Mouse (Mus musculus) embryonic facial prominence, embryonic 14.5 days (tissue): ENCODE results near the gene Pfkp. TPM values are rescaled to one million over a fixed set of nuclear protein-coding genes. Genes with fewer than 3 reads are reported as not detected.
A peak's percentile ranks its signal among the peaks of the same experiment; 100 is the strongest.

ENCODE experiments used
- ATAC-seq: fragments of 200-750 bp; cut with Nextera tagmentation; 2 replicates; pipeline ENCODE4 v1.8.0; 2017; ENCODE audit warnings: low read depth, moderate number of reproducible peaks, moderate TSS enrichment
- DNase-seq: peaks from one replicate; pipeline ENCODE4 v3.0.0-alpha.2; 2015; ENCODE audit warnings: low spot score
- H3K27ac ChIP-seq: fragments of 300-500 bp; sonication (generic); replicated peaks from 2 replicates; pipeline ENCODE4 v1.5.1; 2014; ENCODE audit warnings: low read depth, mild to moderate bottlenecking, low read length, moderate library complexity
- H3K27me3 ChIP-seq: fragments of 300-500 bp; sonication (generic); replicated peaks from 2 replicates; pipeline ENCODE4 v1.6.1; 2014; ENCODE audit warnings: low read length; ENCODE audit not compliant: control insufficient read depth, insufficient read depth
- H3K36me3 ChIP-seq: fragments of 300-500 bp; sonication (generic); 2 replicates; pipeline ENCODE4 v1.6.1; 2014; ENCODE audit warnings: low read length, mixed read lengths; ENCODE audit not compliant: control insufficient read depth, insufficient read depth
- H3K4me1 ChIP-seq: fragments of 300-500 bp; sonication (generic); 2 replicates; pipeline ENCODE4 v1.6.1; 2014; ENCODE audit warnings: antibody characterized with exemption, low read length; ENCODE audit not compliant: control insufficient read depth, insufficient read depth
- H3K4me2 ChIP-seq: fragments of 300-500 bp; sonication (generic); 2 replicates; pipeline ENCODE4 v1.6.1; 2014; ENCODE audit warnings: low read depth, mild to moderate bottlenecking, low read length, moderate library complexity, mixed read lengths
- H3K4me3 ChIP-seq: fragments of 300-500 bp; sonication (generic); 2 replicates; pipeline ENCODE4 v1.5.1; 2014; ENCODE audit warnings: low read depth, mild to moderate bottlenecking, low read length
- H3K9ac ChIP-seq: fragments of 300-500 bp; sonication (generic); 2 replicates; pipeline ENCODE4 v1.6.1; 2014; ENCODE audit warnings: low read depth, mild to moderate bottlenecking, low read length, moderate library complexity, mixed read lengths
- H3K9me3 ChIP-seq: fragments of 300-500 bp; sonication (generic); 2 replicates; pipeline ENCODE4 v1.6.1; 2016; ENCODE audit warnings: low read length; ENCODE audit not compliant: control insufficient read depth
- WGBS: fragments of 180-500 bp; shearing (Covaris S2); extraction: QIAGEN DNeasy Blood & Tissue Kit; methylation state at CpG from one replicate; pipeline ENCODE4 v1.1.7; 2014; 5-methylcytosine and 5-hydroxymethylcytosine counted together
- polyA plus RNA-seq: library from polyadenylated mRNA; unstranded; fragments of >200 nt; fragmentation: Nextera tagmentation; extraction: Ambion mirVana; gene quantifications from 2 replicates; pipeline ENCODE4 v1.2.1, GENCODE M21; 2014

Gene Pfkp
- polyA plus RNA-seq, result 27.7 and 28.6 TPM in 2 replicates

- ATAC-seq, result peak; percentile 96
- Histone ChIP-seq H3K4me1 (peaks cover 4% of the 10 kb centered on the region; the same call in 1 of the 2 replicates), H3K4me3 (peak within 1 kb of the TSS; percentile 44), H3K27me3 (no peaks in the 10 kb centered on the region), H3K36me3 (no peaks in the 10 kb centered on the region), H3K9me3 (no peaks in the 10 kb centered on the region), H3K27ac (no peak within 1 kb of the TSS), H3K9ac (peak within 1 kb of the TSS; percentile 60), H3K4me2 (peak within 1 kb of the TSS; percentile 97)
- 3% methylated on average over 29 of the region's 34 CpGs for WGBS
- peak; percentile 94 for DNase-seq
Observed at GRCm38 (mm10) chr13:6648669-6649233, at the start of gene Pfkp. Gene Pfkp (minus strand): TSS chr13:6648777.

- WGBS, result 78% methylated on average over 3 of the region's 3 CpGs
- ATAC-seq (no peak), DNase-seq (no peak)
- Histone ChIP-seq H3K27me3 (no peaks in the 10 kb centered on the region), H3K4me1 (no peaks in the 10 kb centered on the region), H3K4me2 (no peak overlapping the region), H3K36me3 (no peaks in the 10 kb centered on the region), H3K27ac (no peak overlapping the region), H3K9me3 (no peaks in the 10 kb centered on the region), H3K4me3 (no peak overlapping the region), H3K9ac (no peak overlapping the region)
Observed at GRCm38 (mm10) chr13:6690607-6691006, 42.0 kb upstream of the Pfkp start.

- H3K27me3 ChIP-seq, result no peaks in the 10 kb centered on the region
- DNase-seq, result no peak
- H3K36me3 ChIP-seq, result no peaks in the 10 kb centered on the region
- no peak overlapping the region for H3K27ac ChIP-seq
- no peak for ATAC-seq
- no peak overlapping the region for H3K4me3 ChIP-seq
- no peak overlapping the region for H3K9ac ChIP-seq
- H3K9me3 ChIP-seq, result no peaks in the 10 kb centered on the region
- 72% methylated on average over 4 of the region's 4 CpGs for WGBS
- no peak overlapping the region for H3K4me2 ChIP-seq
- no peaks in the 10 kb centered on the region for H3K4me1 ChIP-seq
Observed at GRCm38 (mm10) chr13:6689962-6690361, 41.4 kb upstream of the Pfkp start.

GRCm38 (mm10) chr13:6688790-6689433 is 40.3 kb upstream of the Pfkp start:
- DNase-seq, result peak; percentile 81

DNA sequence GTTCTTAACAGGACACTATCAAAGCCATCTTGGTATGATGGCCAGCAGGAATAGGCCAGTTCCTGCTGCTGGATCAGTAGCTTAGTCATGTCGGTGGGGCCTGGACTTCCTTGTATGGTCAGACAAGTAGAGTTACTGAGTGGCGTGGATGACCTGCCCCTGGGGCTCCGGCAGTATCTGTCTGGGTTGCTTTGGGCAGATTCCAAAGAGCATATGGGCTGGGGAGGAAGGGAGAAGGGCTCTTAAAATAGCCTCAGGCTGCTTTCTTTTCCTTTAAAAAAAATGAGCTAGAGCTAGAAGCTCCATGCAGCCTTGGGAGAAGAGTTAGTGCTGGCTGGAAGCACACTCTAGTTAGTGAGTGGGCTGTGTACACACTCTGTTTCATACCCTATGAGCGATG is 18.3 kb upstream of the Pfkp start:
- no peak overlapping the region for H3K4me3 ChIP-seq
- no peak overlapping the region for H3K4me2 ChIP-seq
- no peak overlapping the region for H3K9ac ChIP-seq
- ATAC-seq (no peak), DNase-seq (no peak)
- no peak overlapping the region for H3K27ac ChIP-seq
- no peaks in the 10 kb centered on the region for H3K4me1 ChIP-seq
- H3K9me3 ChIP-seq, result no peaks in the 10 kb centered on the region
- H3K27me3 ChIP-seq, result no peaks in the 10 kb centered on the region
- WGBS, result 78% methylated on average over 4 of the region's 4 CpGs
- no peaks in the 10 kb centered on the region for H3K36me3 ChIP-seq

More at GRCm38 (mm10) chr13:6688790-6689433, 40.3 kb upstream of the Pfkp start:
- Histone ChIP-seq H3K27me3 (no peaks in the 10 kb centered on the region), H3K9ac (no peak overlapping the region), H3K4me2 (no peak overlapping the region), H3K4me1 (no peaks in the 10 kb centered on the region), H3K4me3 (no peak overlapping the region), H3K9me3 (no peaks in the 10 kb centered on the region), H3K27ac (no peak overlapping the region), H3K36me3 (no peaks in the 10 kb centered on the region)
- WGBS, result 47% methylated on average over 7 of the region's 7 CpGs
- ATAC-seq, result peak; percentile 62; the same call in 1 of the 2 replicates

DNA sequence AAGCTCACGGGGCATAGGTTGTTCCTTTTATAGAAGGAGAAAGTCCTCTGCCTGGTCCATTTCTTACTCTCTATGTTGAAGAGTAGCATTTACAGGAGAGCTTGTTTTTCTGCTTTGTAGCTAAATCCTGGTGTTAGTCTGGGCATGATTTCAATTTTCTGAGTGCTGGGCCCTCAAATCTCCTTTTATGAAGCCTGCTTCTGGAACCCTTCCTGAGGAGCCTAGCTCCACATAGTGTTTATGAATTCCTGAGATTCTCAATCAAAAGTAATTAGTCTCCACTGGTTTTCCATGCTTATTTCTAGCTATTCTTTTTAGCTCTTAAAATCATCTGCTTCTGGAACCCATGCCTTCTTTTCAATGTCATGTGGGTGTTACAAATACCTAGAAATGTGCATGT is 16.9 kb upstream of the Pfkp start:
- Histone ChIP-seq H3K4me1 (no peaks in the 10 kb centered on the region), H3K27ac (no peak overlapping the region), H3K9ac (no peak overlapping the region), H3K4me2 (no peak overlapping the region), H3K4me3 (no peak overlapping the region), H3K9me3 (no peaks in the 10 kb centered on the region), H3K36me3 (no peaks in the 10 kb centered on the region), H3K27me3 (no peaks in the 10 kb centered on the region)
- no peak for ATAC-seq
- DNase-seq, result no peak
- WGBS, result 60% methylated on average over 1 of the region's 1 CpGs

DNA sequence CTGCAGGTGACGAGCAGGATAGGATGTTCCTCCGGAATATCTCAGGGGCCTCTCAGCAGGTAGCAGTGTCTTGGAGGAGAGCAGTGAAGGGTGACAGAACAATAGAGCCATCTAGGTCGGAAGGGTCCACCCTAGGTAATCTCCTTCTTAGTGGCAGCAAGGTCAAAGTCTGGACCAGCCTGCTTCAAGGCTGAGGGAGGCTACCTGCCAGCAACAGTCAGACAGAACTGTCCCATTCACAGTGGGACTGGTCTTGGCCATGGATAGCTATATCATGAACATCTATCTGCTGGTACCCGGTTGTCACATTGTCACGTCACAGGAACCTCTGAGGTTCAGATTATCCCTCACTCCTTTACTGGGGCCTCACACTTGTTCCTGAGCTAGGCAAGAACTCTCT is 15.6 kb upstream of the Pfkp start:
- ATAC-seq, result no peak
- no peaks in the 10 kb centered on the region for H3K9me3 ChIP-seq
- no peak overlapping the region for H3K4me2 ChIP-seq
- no peaks in the 10 kb centered on the region for H3K4me1 ChIP-seq
- H3K27ac ChIP-seq, result no peak overlapping the region
- H3K27me3 ChIP-seq, result no peaks in the 10 kb centered on the region
- WGBS, result 69% methylated on average over 5 of the region's 5 CpGs
- H3K36me3 ChIP-seq, result no peaks in the 10 kb centered on the region
- H3K4me3 ChIP-seq, result no peak overlapping the region
- no peak for DNase-seq
- H3K9ac ChIP-seq, result no peak overlapping the region

- DNase-seq, result no peak
- Histone ChIP-seq H3K36me3 (no peaks in the 10 kb centered on the region), H3K27ac (no peak overlapping the region), H3K27me3 (no peaks in the 10 kb centered on the region), H3K4me1 (no peaks in the 10 kb centered on the region), H3K4me2 (no peak overlapping the region), H3K9me3 (no peaks in the 10 kb centered on the region), H3K4me3 (no peak overlapping the region), H3K9ac (no peak overlapping the region)
- ATAC-seq, result no peak
- WGBS, result 73% methylated on average over 6 of the region's 6 CpGs
Observed at GRCm38 (mm10) chr13:6659314-6659713, 10.7 kb upstream of the Pfkp start.

DNA sequence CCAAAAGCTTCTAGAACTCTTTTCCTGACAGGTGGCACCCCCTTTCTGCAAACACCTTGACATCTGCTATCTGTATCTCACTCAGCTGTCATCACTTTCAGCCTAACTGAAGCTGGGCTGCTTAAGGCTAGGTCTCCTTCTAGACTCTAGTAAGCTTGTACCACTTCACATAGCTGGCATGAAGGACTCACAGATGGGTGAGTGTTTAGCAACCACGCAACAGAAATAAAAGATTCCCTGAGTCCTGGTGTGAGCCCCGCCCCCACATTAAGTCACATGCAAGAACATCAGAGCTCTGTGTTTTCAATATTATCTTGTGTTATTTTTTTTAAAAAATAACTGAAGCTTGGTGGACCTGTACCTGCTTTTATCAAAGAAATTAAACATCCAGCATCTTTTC is 8.7 kb upstream of the Pfkp start:
- Histone ChIP-seq H3K27ac (no peak overlapping the region), H3K4me1 (no peaks in the 10 kb centered on the region), H3K4me3 (no peak overlapping the region), H3K9me3 (no peaks in the 10 kb centered on the region), H3K36me3 (no peaks in the 10 kb centered on the region), H3K27me3 (no peaks in the 10 kb centered on the region), H3K9ac (no peak overlapping the region), H3K4me2 (no peak overlapping the region)
- DNase-seq (no peak), ATAC-seq (no peak)
- 81% methylated on average over 2 of the region's 2 CpGs for WGBS
